In genomic region chr4:63032581-63033006, GRCm38 (mm10) we compare ENCODE assay signal across 14 mouse cellular contexts.
DNase-seq lines count a peak whose midpoint lies in the region; ATAC-seq and TF ChIP-seq lines count a peak whose summit lies in the region.
"Had no signal": no experiment of that assay in that cellular context is flagged by ENCODE, and none has a peak within 500 bp of the region (broad histone marks: within the 10 kb centered on the region; RNA-seq: fewer than 3 reads in every experiment).

No protein-coding gene starts in this region.

- H3K9ac ChIP-seq in intestine, postnatal 0 days (ENCODE audit: low read depth, low read length), result no peak overlapping the region
- no peak overlapping the region for H3K9ac ChIP-seq in forebrain, embryonic 11.5 days (ENCODE audit: low read length)
- H3K9ac ChIP-seq in forebrain, embryonic 13.5 days, result no peak overlapping the region

- no peak for TF ChIP-seq CTCF in intestine, postnatal 0 days (IDR thresholded peaks at IDR 0.05; ENCODE audit: low read depth)

- peak; percentile 71 for DNase-seq in kidney, adult 11 months
- no peak for DNase-seq in kidney, adult 9 months
- no peak for DNase-seq in limb, embryonic 10.5 days (ENCODE audit: low spot score)
- DNase-seq in lung, postnatal 36 days, result peak; percentile 56
- DNase-seq in spleen, postnatal 10 days (ENCODE audit: low spot score in 2 of 2), result no peak
- DNase-seq in forebrain, embryonic 11.5 days (ENCODE audit: low spot score), result no peak
- DNase-seq: gastrocnemius, postnatal 25 days; thymus, postnatal 25 days had no signal

- no peaks in the 10 kb centered on the region for H3K36me3 ChIP-seq in intestine, postnatal 0 days (ENCODE audit: control insufficient read depth, insufficient read depth)
- H3K36me3 ChIP-seq in limb, embryonic 10.5 days, result 0 out of 2 replicates have a peak, but pooled peaks cover 3% of the 10 kb centered on the region
- H3K36me3 ChIP-seq in forebrain, embryonic 11.5 days (ENCODE audit: control insufficient read depth, insufficient read depth, low read length), result no peaks in the 10 kb centered on the region
- H3K36me3 ChIP-seq in forebrain, embryonic 13.5 days (ENCODE audit: poor library complexity, severe bottlenecking), result no peaks in the 10 kb centered on the region
- H3K36me3 ChIP-seq: G1E had no signal

- ATAC-seq in intestine, postnatal 0 days, result peak; percentile 69
- ATAC-seq in forebrain, embryonic 11.5 days (replicated peaks; ENCODE audit: low FRiP score), result no peak
- ATAC-seq in forebrain, embryonic 13.5 days, result no peak
- ATAC-seq: activated CD4-positive, CD25-positive, alpha-beta regulatory T cell, adult 4 months had no signal

- H3K27me3 ChIP-seq in intestine, postnatal 0 days (replicated peaks; ENCODE audit: control insufficient read depth, insufficient read depth, low read length), result no peaks in the 10 kb centered on the region
- no peaks in the 10 kb centered on the region for H3K27me3 ChIP-seq in limb, embryonic 10.5 days (ENCODE audit: low read depth, poor library complexity, severe bottlenecking)
- no peaks in the 10 kb centered on the region for H3K27me3 ChIP-seq in forebrain, embryonic 11.5 days (ENCODE audit: control insufficient read depth, insufficient read depth, low read length)
- H3K27me3 ChIP-seq in forebrain, embryonic 13.5 days, result no peaks in the 10 kb centered on the region

- H3K27ac ChIP-seq in intestine, postnatal 0 days (ENCODE audit: low read depth, low read length), result no peak overlapping the region; the same call in 1 of the 2 replicates
- peak overlapping the region; percentile 28; the same call in 1 of the 2 replicates for H3K27ac ChIP-seq in limb, embryonic 10.5 days
- no peak overlapping the region for H3K27ac ChIP-seq in forebrain, embryonic 11.5 days (ENCODE audit: low read depth, low read length)
- H3K27ac ChIP-seq in forebrain, embryonic 13.5 days, result no peak overlapping the region

- H3K9me3 ChIP-seq in intestine, postnatal 0 days (ENCODE audit: control insufficient read depth), result no peaks in the 10 kb centered on the region
- H3K9me3 ChIP-seq in limb, embryonic 10.5 days (replicated peaks), result no peaks in the 10 kb centered on the region
- no peaks in the 10 kb centered on the region for H3K9me3 ChIP-seq in forebrain, embryonic 11.5 days (ENCODE audit: control insufficient read depth, low read length)
- H3K9me3 ChIP-seq in forebrain, embryonic 13.5 days (replicated peaks), result no peaks in the 10 kb centered on the region
- H3K9me3 ChIP-seq: forebrain, embryonic 10.5 days had no signal

- H3K4me1 ChIP-seq in intestine, postnatal 0 days (replicated peaks; ENCODE audit: control insufficient read depth, insufficient read depth, low read length), result peaks cover 6% of the 10 kb centered on the region
- peaks cover 47% of the 10 kb centered on the region for H3K4me1 ChIP-seq in limb, embryonic 10.5 days
- no peaks in the 10 kb centered on the region for H3K4me1 ChIP-seq in forebrain, embryonic 11.5 days (replicated peaks; ENCODE audit: control insufficient read depth, insufficient read depth, low read length)
- peaks cover 16% of the 10 kb centered on the region for H3K4me1 ChIP-seq in forebrain, embryonic 13.5 days

- 36% methylated on average over 9 of the region's 9 CpGs for WGBS in intestine, postnatal 0 days
- 83% methylated on average over 9 of the region's 9 CpGs for WGBS in limb, embryonic 10.5 days
- WGBS in forebrain, embryonic 11.5 days, result 73% methylated on average over 9 of the region's 9 CpGs
- 69% methylated on average over 9 of the region's 9 CpGs for WGBS in forebrain, embryonic 13.5 days

- H3K4me2 ChIP-seq in intestine, postnatal 0 days (replicated peaks; ENCODE audit: low read depth), result peak overlapping the region; percentile 33; the same call in 1 of the 2 replicates
- H3K4me2 ChIP-seq in forebrain, embryonic 11.5 days (ENCODE audit: low read depth, low read length, severe bottlenecking), result no peak overlapping the region
- no peak overlapping the region for H3K4me2 ChIP-seq in forebrain, embryonic 13.5 days
- H3K4me2 ChIP-seq: liver, embryonic 11.5 days had no signal

- no peak overlapping the region for H3K4me3 ChIP-seq in intestine, postnatal 0 days (ENCODE audit: low read depth, low read length)
- no peak overlapping the region for H3K4me3 ChIP-seq in limb, embryonic 10.5 days
- H3K4me3 ChIP-seq in forebrain, embryonic 11.5 days (ENCODE audit: low read depth, low read length), result no peak overlapping the region
- H3K4me3 ChIP-seq in forebrain, embryonic 13.5 days, result no peak overlapping the region
- H3K4me3 ChIP-seq: forebrain, embryonic 10.5 days had no signal

Comparison
In these comparisons a context has a peak if more than half of its experiments do, and no peak if none do; other contexts are left out.
1. DNase-seq: peak in kidney, adult 11 months (single experiment) and lung, postnatal 36 days (single experiment); none in kidney, adult 9 months (single experiment), limb, embryonic 10.5 days (single experiment), spleen, postnatal 10 days (0 of 2) and forebrain, embryonic 11.5 days (single experiment).